Mouse (Mus musculus): ENCODE measurements around the gene Actl10. TPM values are rescaled to one million over a fixed set of nuclear protein-coding genes. Genes with fewer than 3 reads are reported as not detected.

Actl10 gene
- polyA plus RNA-seq, 1 experiment from 2014 or later = not detected

DNA sequence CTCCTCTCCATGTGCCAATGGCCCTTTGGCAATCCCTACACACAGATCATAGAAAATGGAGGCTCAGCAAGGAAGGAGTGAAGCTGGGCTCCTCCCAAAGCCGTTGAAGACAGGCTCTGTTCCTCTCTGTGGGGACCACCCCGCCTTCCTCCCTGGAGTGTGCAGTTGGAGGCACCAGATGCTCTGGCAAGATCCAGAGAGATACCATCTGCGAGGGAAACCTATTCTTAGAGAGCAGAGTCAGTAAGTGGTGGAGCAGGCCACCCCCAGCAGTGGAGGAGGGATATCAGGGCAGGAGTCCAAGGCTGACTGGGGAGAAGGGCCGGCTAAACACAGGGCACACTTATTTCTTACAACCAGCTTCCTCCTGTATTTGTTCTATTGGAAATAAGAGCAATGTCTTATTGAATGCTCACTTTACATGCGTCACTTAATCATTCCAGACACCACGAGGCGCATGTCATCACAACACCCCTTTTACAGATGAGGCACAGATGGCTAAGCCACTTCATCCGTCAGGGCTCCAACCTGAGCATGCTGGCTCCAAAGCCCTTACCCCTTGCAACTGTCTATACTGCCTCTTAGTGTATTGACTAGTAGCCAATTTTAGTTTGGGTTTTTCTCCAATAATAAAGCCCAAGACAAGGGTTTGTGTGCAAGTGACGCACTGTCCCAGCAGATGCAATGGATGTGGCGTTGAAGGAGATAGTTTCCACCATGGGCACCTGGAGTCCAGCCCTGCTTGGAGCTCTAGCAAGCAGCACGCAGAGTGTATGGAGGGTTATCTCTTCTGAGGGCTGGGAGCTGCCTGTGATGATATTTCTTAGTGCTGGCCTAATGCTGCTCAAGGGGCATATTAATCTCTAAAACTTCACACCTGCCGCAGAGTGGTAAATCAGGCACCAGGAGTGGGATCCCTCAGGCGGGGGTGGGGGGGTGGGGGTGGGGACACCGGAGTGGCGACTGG is 32.6 kb downstream of the Actl10 start:
- ATAC-seq (ENCODE audit: low FRiP score) = peak; percentile 40; the same call in 1 of the 2 replicates
- no peak overlapping the region for H3K9ac ChIP-seq (ENCODE audit: low read length)
- no peak overlapping the region for H3K4me3 ChIP-seq (ENCODE audit: low read depth, low read length)
- no peak overlapping the region for H3K4me2 ChIP-seq
- no peaks in the 10 kb centered on the region for H3K4me1 ChIP-seq (ENCODE audit: control insufficient read depth, insufficient read depth, low read length)
- 73% methylated on average over 15 of the region's 15 CpGs for WGBS
- no peak overlapping the region for H3K27ac ChIP-seq (ENCODE audit: low read depth, low read length)
- H3K27me3 ChIP-seq (ENCODE audit: control insufficient read depth, insufficient read depth, low read length) = no peaks in the 10 kb centered on the region
- H3K9me3 ChIP-seq (ENCODE audit: control insufficient read depth, low read length) = no peaks in the 10 kb centered on the region
- H3K36me3 ChIP-seq (ENCODE audit: control insufficient read depth, insufficient read depth, low read length) = no peaks in the 10 kb centered on the region
- DNase-seq (ENCODE audit: low spot score, missing footprints) = peak; percentile 81

DNA sequence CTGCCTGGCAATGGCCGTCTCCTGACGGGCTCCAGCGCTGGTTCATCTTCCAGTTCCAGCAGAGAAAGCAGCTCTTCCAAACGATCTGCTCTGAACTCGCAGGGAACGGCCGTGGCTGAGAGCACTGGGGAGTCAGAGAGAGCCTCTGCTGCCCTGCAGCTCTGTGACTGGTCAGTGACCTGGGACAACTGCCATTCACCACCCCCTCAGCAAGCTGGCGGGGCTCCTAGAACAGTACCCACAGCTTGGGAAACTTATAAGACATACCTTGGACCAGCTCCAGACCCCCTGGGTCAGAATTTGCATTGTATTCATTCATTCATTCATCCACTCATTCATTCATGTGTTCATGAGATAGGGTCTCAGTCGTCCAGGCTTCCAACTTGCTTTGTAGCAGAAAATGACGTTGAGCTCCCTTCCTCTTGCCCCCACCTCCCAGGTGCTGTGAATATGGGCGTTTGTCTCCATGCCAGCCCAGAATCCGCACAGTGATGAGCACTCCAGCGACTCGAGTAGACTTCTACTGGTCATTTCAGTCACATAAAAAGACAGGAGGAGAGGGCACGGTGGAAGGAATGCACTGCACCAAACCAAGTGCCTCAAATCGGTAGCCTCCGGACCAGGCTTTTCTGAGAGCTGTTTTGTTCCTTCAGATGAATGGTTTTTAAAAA is 33.5 kb downstream of the Actl10 start:
- H3K9ac ChIP-seq (ENCODE audit: low read length) = no peak overlapping the region
- WGBS = 79% methylated on average over 17 of the region's 17 CpGs

DNA sequence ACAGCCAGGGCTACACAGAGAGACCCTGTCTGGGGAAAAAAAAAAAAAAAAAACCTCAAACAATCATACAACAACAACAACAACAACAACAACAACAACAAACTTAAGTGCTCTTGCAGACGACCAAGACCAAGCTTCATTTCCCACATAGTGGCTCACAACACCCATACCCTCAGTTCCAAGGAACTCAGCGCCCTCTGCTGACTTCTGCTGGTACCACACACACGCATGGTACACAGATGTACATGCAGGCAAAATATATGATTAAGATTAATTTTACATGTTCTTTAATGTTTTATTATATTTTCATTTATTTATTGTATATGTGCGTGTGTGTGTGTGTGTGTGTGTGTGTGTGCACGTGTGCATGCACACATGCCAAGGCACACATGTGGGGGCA is 34.8 kb downstream of the Actl10 start:
- WGBS = 73% methylated on average over 5 of the region's 5 CpGs
- Histone ChIP-seq H3K9ac (ENCODE audit: low read length) (no peak overlapping the region), H3K27ac (ENCODE audit: low read depth, low read length) (no peak overlapping the region), H3K36me3 (ENCODE audit: control insufficient read depth, insufficient read depth, low read length) (no peaks in the 10 kb centered on the region), H3K4me2 (no peak overlapping the region), H3K27me3 (ENCODE audit: control insufficient read depth, insufficient read depth, low read length) (no peaks in the 10 kb centered on the region), H3K4me1 (ENCODE audit: control insufficient read depth, insufficient read depth, low read length) (no peaks in the 10 kb centered on the region), H3K9me3 (ENCODE audit: control insufficient read depth, low read length) (no peaks in the 10 kb centered on the region), H3K4me3 (ENCODE audit: low read depth, low read length) (no peak overlapping the region)
- ATAC-seq (ENCODE audit: low FRiP score) = no peak
- DNase-seq (ENCODE audit: low spot score, missing footprints) = peak; percentile 85

More for the DNA sequence above, 33.5 kb downstream of the Actl10 start:
- H3K27ac ChIP-seq (ENCODE audit: low read depth, low read length) = no peak overlapping the region
- DNase-seq (ENCODE audit: low spot score, missing footprints) (peak; percentile 65), ATAC-seq (ENCODE audit: low FRiP score) (no peak)
- no peaks in the 10 kb centered on the region for H3K4me1 ChIP-seq (ENCODE audit: control insufficient read depth, insufficient read depth, low read length)
- no peaks in the 10 kb centered on the region for H3K27me3 ChIP-seq (ENCODE audit: control insufficient read depth, insufficient read depth, low read length)
- H3K36me3 ChIP-seq (ENCODE audit: control insufficient read depth, insufficient read depth, low read length) = no peaks in the 10 kb centered on the region
- no peak overlapping the region for H3K4me2 ChIP-seq
- H3K9me3 ChIP-seq (ENCODE audit: control insufficient read depth, low read length) = no peaks in the 10 kb centered on the region
- no peak overlapping the region for H3K4me3 ChIP-seq (ENCODE audit: low read depth, low read length)

DNA sequence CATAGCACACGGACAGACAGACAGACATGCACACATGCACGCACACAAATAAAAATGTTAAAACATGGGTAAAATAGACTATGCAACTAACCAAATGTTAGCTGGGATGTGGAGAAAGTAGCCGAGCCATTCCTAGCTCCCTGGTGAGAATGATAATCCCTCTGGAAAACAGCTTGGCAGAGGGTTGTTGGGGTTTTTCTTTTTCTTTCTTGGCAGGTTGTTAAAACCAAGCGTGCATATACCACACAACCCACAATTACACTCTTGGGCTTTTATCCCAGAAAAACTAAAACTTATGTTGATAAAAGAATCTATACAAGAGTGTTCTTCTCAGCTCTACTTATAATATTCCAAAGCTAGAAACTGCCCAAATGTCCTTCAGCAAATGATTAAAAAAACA is 37.5 kb downstream of the Actl10 start:
- WGBS = 78% methylated on average over 4 of the region's 4 CpGs
- H3K9me3 ChIP-seq (ENCODE audit: control insufficient read depth, low read length) = no peaks in the 10 kb centered on the region
- no peak overlapping the region for H3K4me3 ChIP-seq (ENCODE audit: low read depth, low read length)
- no peaks in the 10 kb centered on the region for H3K4me1 ChIP-seq (ENCODE audit: control insufficient read depth, insufficient read depth, low read length)
- H3K27me3 ChIP-seq (ENCODE audit: control insufficient read depth, insufficient read depth, low read length) = no peaks in the 10 kb centered on the region
- DNase-seq (ENCODE audit: low spot score, missing footprints) = no peak
- H3K9ac ChIP-seq (ENCODE audit: low read length) = no peak overlapping the region
- no peaks in the 10 kb centered on the region for H3K36me3 ChIP-seq (ENCODE audit: control insufficient read depth, insufficient read depth, low read length)
- no peak overlapping the region for H3K4me2 ChIP-seq
- ATAC-seq (ENCODE audit: low FRiP score) = no peak
- no peak overlapping the region for H3K27ac ChIP-seq (ENCODE audit: low read depth, low read length)

DNA sequence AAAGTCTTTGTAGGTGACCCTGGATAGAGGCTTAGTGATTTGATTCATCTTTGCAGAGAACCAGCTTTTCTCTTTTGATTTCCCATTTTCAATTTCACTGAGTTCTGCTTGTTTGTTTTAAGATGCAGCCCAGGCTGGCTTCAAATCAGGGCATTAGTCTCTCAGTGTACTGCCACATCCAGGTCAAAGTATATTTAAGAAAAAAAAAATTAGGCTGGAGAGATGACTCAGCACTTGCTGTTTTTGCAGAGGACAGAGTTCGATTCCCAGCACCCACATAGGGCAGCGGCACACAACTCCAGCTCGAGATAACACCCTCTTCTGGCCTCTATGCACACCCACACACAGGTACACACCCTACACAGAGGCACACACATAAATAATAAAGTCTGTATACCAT is 39.7 kb downstream of the Actl10 start:
- no peaks in the 10 kb centered on the region for H3K4me1 ChIP-seq (ENCODE audit: control insufficient read depth, insufficient read depth, low read length)

DNA sequence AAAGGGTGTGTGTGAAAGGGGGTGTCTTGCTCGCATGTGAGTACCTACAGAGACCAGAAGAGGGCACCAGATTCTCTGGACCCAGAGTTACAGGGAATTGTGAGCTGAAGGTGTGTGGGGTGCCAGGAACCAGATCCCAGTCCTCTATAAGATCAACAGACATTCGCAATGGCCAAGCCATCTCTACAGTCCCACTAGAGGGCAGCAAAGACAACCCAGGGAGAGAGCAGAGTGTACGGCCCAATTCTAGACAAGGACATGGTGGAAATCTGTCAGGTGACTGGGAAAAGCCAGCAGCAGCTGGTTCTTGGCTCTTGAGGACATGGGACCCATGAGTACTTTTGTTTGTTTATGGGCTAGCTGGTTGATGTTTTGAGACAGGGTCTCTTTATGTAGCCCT is 41.4 kb downstream of the Actl10 start:
- H3K9me3 ChIP-seq (ENCODE audit: control insufficient read depth, low read length) = no peaks in the 10 kb centered on the region
- H3K4me2 ChIP-seq = no peak overlapping the region
- no peaks in the 10 kb centered on the region for H3K27me3 ChIP-seq (ENCODE audit: control insufficient read depth, insufficient read depth, low read length)
- H3K27ac ChIP-seq (ENCODE audit: low read depth, low read length) = no peak overlapping the region
- ATAC-seq (ENCODE audit: low FRiP score) = no peak
- 66% methylated on average over 3 of the region's 3 CpGs for WGBS
- H3K4me1 ChIP-seq (ENCODE audit: control insufficient read depth, insufficient read depth, low read length) = no peaks in the 10 kb centered on the region
- H3K36me3 ChIP-seq (ENCODE audit: control insufficient read depth, insufficient read depth, low read length) = no peaks in the 10 kb centered on the region
- DNase-seq (ENCODE audit: low spot score, missing footprints) = no peak
- H3K4me3 ChIP-seq (ENCODE audit: low read depth, low read length) = no peak overlapping the region
- no peak overlapping the region for H3K9ac ChIP-seq (ENCODE audit: low read length)

More for the DNA sequence above, 39.7 kb downstream of the Actl10 start:
- no peaks in the 10 kb centered on the region for H3K9me3 ChIP-seq (ENCODE audit: control insufficient read depth, low read length)
- no peak for ATAC-seq (ENCODE audit: low FRiP score)
- no peak overlapping the region for H3K27ac ChIP-seq (ENCODE audit: low read depth, low read length)
- no peak overlapping the region for H3K9ac ChIP-seq (ENCODE audit: low read length)
- no peaks in the 10 kb centered on the region for H3K36me3 ChIP-seq (ENCODE audit: control insufficient read depth, insufficient read depth, low read length)
- no peak for DNase-seq (ENCODE audit: low spot score, missing footprints)
- 85% methylated on average over 3 of the region's 3 CpGs for WGBS
- H3K4me2 ChIP-seq = no peak overlapping the region
- H3K4me3 ChIP-seq (ENCODE audit: low read depth, low read length) = no peak overlapping the region
- no peaks in the 10 kb centered on the region for H3K27me3 ChIP-seq (ENCODE audit: control insufficient read depth, insufficient read depth, low read length)

DNA sequence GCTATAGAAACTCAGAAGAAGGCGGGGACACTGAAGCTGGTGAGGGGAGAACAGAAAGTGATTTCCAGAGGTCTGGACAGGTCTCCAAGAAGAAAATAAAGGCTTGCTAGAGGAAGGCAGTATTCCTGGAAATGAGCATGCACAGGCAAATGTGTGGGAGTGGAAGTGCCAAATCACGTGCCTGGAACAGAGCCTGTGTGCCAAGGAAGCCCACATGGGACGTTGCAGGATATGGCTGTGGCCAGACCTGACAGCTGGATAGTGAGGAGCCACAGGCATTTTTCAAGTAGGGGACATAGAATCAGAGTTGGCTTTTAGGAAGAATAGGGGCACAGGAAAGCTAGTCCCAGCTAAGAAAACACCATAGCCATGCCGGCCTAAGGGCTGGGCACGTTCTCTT is 44.2 kb downstream of the Actl10 start:
- WGBS = 85% methylated on average over 5 of the region's 5 CpGs
- H3K9ac ChIP-seq (ENCODE audit: low read length) = no peak overlapping the region
- no peak overlapping the region for H3K4me3 ChIP-seq (ENCODE audit: low read depth, low read length)
- DNase-seq (ENCODE audit: low spot score, missing footprints) (no peak), ATAC-seq (ENCODE audit: low FRiP score) (no peak)
- no peak overlapping the region for H3K4me2 ChIP-seq
- H3K27me3 ChIP-seq (ENCODE audit: control insufficient read depth, insufficient read depth, low read length) = no peaks in the 10 kb centered on the region
- H3K4me1 ChIP-seq (ENCODE audit: control insufficient read depth, insufficient read depth, low read length) = no peaks in the 10 kb centered on the region
- no peaks in the 10 kb centered on the region for H3K9me3 ChIP-seq (ENCODE audit: control insufficient read depth, low read length)
- no peak overlapping the region for H3K27ac ChIP-seq (ENCODE audit: low read depth, low read length)
- H3K36me3 ChIP-seq (ENCODE audit: control insufficient read depth, insufficient read depth, low read length) = no peaks in the 10 kb centered on the region

DNA sequence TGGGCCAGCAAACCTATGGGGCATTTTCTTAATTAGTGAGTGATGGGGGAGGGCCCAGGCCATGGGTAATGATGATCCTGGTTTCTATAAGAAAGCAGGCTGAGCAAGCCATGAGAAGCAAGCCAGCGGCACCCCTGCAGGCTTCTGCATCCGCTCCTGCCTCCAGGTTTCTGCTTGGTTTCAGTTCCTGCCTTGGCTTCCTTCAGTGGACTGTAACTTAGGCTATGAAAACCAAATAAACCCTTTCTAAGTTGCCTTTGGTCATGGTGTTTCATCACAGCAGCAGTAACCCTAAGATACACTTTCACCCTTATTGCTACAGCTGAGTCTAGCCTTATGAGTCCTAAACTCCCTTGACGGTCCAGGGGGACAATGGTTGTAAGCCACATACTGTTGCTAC is 45.8 kb downstream of the Actl10 start:
- Histone ChIP-seq H3K27me3 (ENCODE audit: control insufficient read depth, insufficient read depth, low read length) (no peaks in the 10 kb centered on the region), H3K9ac (ENCODE audit: low read length) (no peak overlapping the region), H3K4me3 (ENCODE audit: low read depth, low read length) (no peak overlapping the region), H3K9me3 (ENCODE audit: control insufficient read depth, low read length) (no peaks in the 10 kb centered on the region), H3K27ac (ENCODE audit: low read depth, low read length) (no peak overlapping the region), H3K36me3 (ENCODE audit: control insufficient read depth, insufficient read depth, low read length) (no peaks in the 10 kb centered on the region), H3K4me2 (no peak overlapping the region), H3K4me1 (ENCODE audit: control insufficient read depth, insufficient read depth, low read length) (no peaks in the 10 kb centered on the region)
- DNase-seq (ENCODE audit: low spot score, missing footprints) = no peak
- no peak for ATAC-seq (ENCODE audit: low FRiP score)
- 88% methylated on average over 3 of the region's 3 CpGs for WGBS

DNA sequence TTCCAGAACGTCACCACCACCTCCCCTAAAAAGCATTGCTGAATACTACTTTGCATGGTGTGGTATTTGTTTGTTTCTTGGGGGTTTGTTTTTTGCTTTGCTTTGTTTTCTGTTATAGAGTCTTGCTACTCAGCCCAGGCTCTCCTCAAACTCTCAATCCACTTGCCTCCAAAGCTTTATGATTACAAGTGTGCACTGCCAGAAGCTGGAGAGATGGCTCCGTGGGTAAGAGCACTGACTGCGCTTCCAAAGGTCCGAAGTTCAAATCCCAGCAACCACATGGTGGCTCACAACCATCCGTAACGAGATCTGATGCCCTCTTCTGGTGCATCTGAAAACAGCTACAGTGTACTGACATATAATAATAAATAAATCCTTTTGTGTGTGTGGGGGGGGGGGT is 49.0 kb downstream of the Actl10 start:
- no peak for DNase-seq (ENCODE audit: low spot score, missing footprints)
- no peaks in the 10 kb centered on the region for H3K27me3 ChIP-seq (ENCODE audit: control insufficient read depth, insufficient read depth, low read length)
- 67% methylated on average over 6 of the region's 6 CpGs for WGBS
- no peak overlapping the region for H3K4me2 ChIP-seq
- H3K36me3 ChIP-seq (ENCODE audit: control insufficient read depth, insufficient read depth, low read length) = no peaks in the 10 kb centered on the region
- H3K9ac ChIP-seq (ENCODE audit: low read length) = no peak overlapping the region
- no peak for ATAC-seq (ENCODE audit: low FRiP score)
- no peak overlapping the region for H3K4me3 ChIP-seq (ENCODE audit: low read depth, low read length)
- no peak overlapping the region for H3K27ac ChIP-seq (ENCODE audit: low read depth, low read length)
- no peaks in the 10 kb centered on the region for H3K9me3 ChIP-seq (ENCODE audit: control insufficient read depth, low read length)
- H3K4me1 ChIP-seq (ENCODE audit: control insufficient read depth, insufficient read depth, low read length) = no peaks in the 10 kb centered on the region; the same call in 1 of the 2 replicates
